2 mouse cellular contexts compared by ENCODE assay signal in genomic region chr6:122800640-122801300, GRCm38 (mm10).
TF ChIP-seq lines count a peak whose summit lies in the region.

No protein-coding gene starts in this region.

TF ChIP-seq in CH12.LX, 34 proteins besides CTCF, POLR2A, EP300 and RAD21 (continued from another document):
- TF ChIP-seq ZMIZ1 (IDR thresholded peaks at IDR 0.05; ENCODE audit: low read depth, low read length) (no peak), MYC (IDR thresholded peaks at IDR 0.05; ENCODE audit: low read depth, low read length) (peak; percentile 54; the same call in 1 of the 2 replicates)

TF ChIP-seq in myocyte, 11 proteins besides CTCF, POLR2A, EP300 and RAD21 (continued from another document):
- TF ChIP-seq CEBPB (IDR thresholded peaks at IDR 0.05; ENCODE audit: insufficient read depth, poor library complexity, severe bottlenecking): no peak
- no peak for TF ChIP-seq MYOG (IDR thresholded peaks at IDR 0.05; ENCODE audit: control insufficient read depth in 1 of 3, insufficient read depth in 1 of 3, insufficient read length in 2 of 3, low read depth in 2 of 3)
- TF ChIP-seq POLR2AphosphoS2 (IDR thresholded peaks at IDR 0.05; ENCODE audit: insufficient read length, low read depth): no peak
- TF ChIP-seq E2F4 (IDR thresholded peaks at IDR 0.05; ENCODE audit: insufficient read depth): no peak
- TF ChIP-seq REST (IDR thresholded peaks at IDR 0.05; ENCODE audit: insufficient read depth, insufficient read length): no peak
- TF ChIP-seq MYOD1 (IDR thresholded peaks at IDR 0.05; ENCODE audit: control insufficient read depth in 1 of 3, insufficient read length in 2 of 3, low read depth in 2 of 3): no peak
TF ChIP-seq in myocyte: peak in this region for 0.
